Mouse (Mus musculus) testis, adult 2 months (tissue): ENCODE measurements around the gene P3h4.

Experiments
- CTCF ChIP-seq: fragments of 200-500 bp; IDR thresholded peaks from 2 replicates; pipeline ENCODE4 v1.5.1; 2012; ENCODE audit warnings: low read depth, mild to moderate bottlenecking, inconsistent platforms, low read length, moderate library complexity; ENCODE audit not compliant: control insufficient read depth, insufficient read depth, insufficient replicate concordance
- POLR2A ChIP-seq: fragments of 200-500 bp; IDR thresholded peaks from 2 replicates; pipeline ENCODE4 v1.6.1; 2012; ENCODE audit warnings: low read depth, mild to moderate bottlenecking, inconsistent platforms, low read length, moderate library complexity; ENCODE audit not compliant: control insufficient read depth

- TF ChIP-seq CTCF (no peak), POLR2A (no peak)
Measured at GRCm38 (mm10) chr11:100392958-100393357, 21.7 kb downstream of the P3h4 start.
